Mouse (Mus musculus) liver, adult (tissue): ENCODE measurements around the gene Cd109.

Experiments
- GATA4 ChIP-seq: IDR thresholded peaks from 2 replicates; pipeline ENCODE4 v1.6.1; 2014; ENCODE audit warnings: mild to moderate bottlenecking, low read length; ENCODE audit not compliant: insufficient replicate concordance

Cd109 gene

GRCm38 (mm10) chr9:78614201-78614600 lies 1.1 kb upstream of the Cd109 start:
- no peak for TF ChIP-seq GATA4

- no peak for TF ChIP-seq GATA4
Observed at GRCm38 (mm10) chr9:78619285-78619684, 3.9 kb downstream of the Cd109 start.

- no peak for TF ChIP-seq GATA4
Observed at GRCm38 (mm10) chr9:78623301-78623747, 8.0 kb downstream of the Cd109 start.

GRCm38 (mm10) chr9:78629991-78630390 lies 14.6 kb downstream of the Cd109 start:
- TF ChIP-seq GATA4: no peak

- no peak for TF ChIP-seq GATA4
Observed at GRCm38 (mm10) chr9:78631755-78632434, 16.5 kb downstream of the Cd109 start.

GRCm38 (mm10) chr9:78633976-78634375 lies 18.6 kb downstream of the Cd109 start:
- no peak for TF ChIP-seq GATA4

- TF ChIP-seq GATA4: no peak
Observed at GRCm38 (mm10) chr9:78641386-78641785, 26.0 kb downstream of the Cd109 start.

- TF ChIP-seq GATA4: no peak
Observed at GRCm38 (mm10) chr9:78646008-78646777, 30.8 kb downstream of the Cd109 start.

GRCm38 (mm10) chr9:78648641-78649040 lies 33.3 kb downstream of the Cd109 start:
- TF ChIP-seq GATA4: no peak

GRCm38 (mm10) chr9:78649398-78649797 lies 34.1 kb downstream of the Cd109 start:
- TF ChIP-seq GATA4: no peak

- TF ChIP-seq GATA4: no peak
Observed at GRCm38 (mm10) chr9:78657564-78657963, 42.2 kb downstream of the Cd109 start.

- TF ChIP-seq GATA4: no peak
Observed at GRCm38 (mm10) chr9:78671446-78671985, 56.2 kb downstream of the Cd109 start.

- no peak for TF ChIP-seq GATA4
Observed at GRCm38 (mm10) chr9:78700691-78701090, 85.3 kb downstream of the Cd109 start.

GRCm38 (mm10) chr9:78702509-78703239 lies 87.3 kb downstream of the Cd109 start:
- no peak for TF ChIP-seq GATA4

- TF ChIP-seq GATA4: no peak
Observed at GRCm38 (mm10) chr9:78720888-78721798, 105.8 kb downstream of the Cd109 start.

- TF ChIP-seq GATA4: no peak
Observed at GRCm38 (mm10) chr9:78731931-78732330, 116.6 kb downstream of the Cd109 start.
